14 mouse cellular contexts compared by ENCODE assay signal in genomic region chr15:80760935-80761334, GRCm38 (mm10). TPM values are rescaled to one million over a fixed set of nuclear protein-coding genes. Genes with fewer than 3 reads are reported as not detected.
DNase-seq lines count a peak whose midpoint lies in the region; ATAC-seq and TF ChIP-seq lines count a peak whose summit lies in the region.
"Had no signal": no experiment of that assay in that cellular context is flagged by ENCODE, and none has a peak within 500 bp of the region (broad histone marks: within the 10 kb centered on the region; RNA-seq: fewer than 3 reads in every experiment).

No protein-coding gene starts in this region.

- H3K27ac ChIP-seq in heart, embryonic 12.5 days (ENCODE audit: poor library complexity, severe bottlenecking) = no peak overlapping the region
- peak overlapping the region; percentile 90 for H3K27ac ChIP-seq in liver, embryonic 15.5 days (replicated peaks)
- no peak overlapping the region for H3K27ac ChIP-seq in stomach, postnatal 0 days (replicated peaks)
- H3K27ac ChIP-seq: embryonic facial prominence, embryonic 12.5 days; layer of hippocampus, adult 2 months; neural tube, embryonic 15.5 days had no signal

- H3K27me3 ChIP-seq in heart, embryonic 12.5 days (replicated peaks) = no peaks in the 10 kb centered on the region
- no peaks in the 10 kb centered on the region for H3K27me3 ChIP-seq in liver, embryonic 15.5 days
- no peaks in the 10 kb centered on the region for H3K27me3 ChIP-seq in stomach, postnatal 0 days (ENCODE audit: control insufficient read depth, insufficient read depth, low read length)
- H3K27me3 ChIP-seq: embryonic facial prominence, embryonic 12.5 days; neural tube, embryonic 15.5 days had no signal

- ATAC-seq in heart, embryonic 12.5 days (ENCODE audit: insufficient number of reproducible peaks, low FRiP score) = peak; percentile 93
- peak; percentile 45; the same call in 1 of the 2 replicates for ATAC-seq in common myeloid progenitor, adult 5-6 weeks (replicated peaks; ENCODE audit: low read depth, poor library complexity, severe bottlenecking)
- peak; percentile 100 for ATAC-seq in liver, embryonic 15.5 days (ENCODE audit: insufficient read depth)
- ATAC-seq in stomach, postnatal 0 days (ENCODE audit: low FRiP score, low TSS enrichment) = peak; percentile 88
- ATAC-seq: forebrain, embryonic 16.5 days had no signal

- no peak for TF ChIP-seq CTCF in stomach, postnatal 0 days (IDR thresholded peaks at IDR 0.05; ENCODE audit: low read depth)

- intact Hi-C loops in heart, postnatal 36 days (cut with DNase I) = no loop called here

- H3K4me3 ChIP-seq in heart, embryonic 12.5 days = no peak overlapping the region
- H3K4me3 ChIP-seq in liver, embryonic 15.5 days (replicated peaks) = peak overlapping the region; percentile 39
- no peak overlapping the region for H3K4me3 ChIP-seq in stomach, postnatal 0 days (ENCODE audit: low read depth, low read length)
- H3K4me3 ChIP-seq: embryonic facial prominence, embryonic 12.5 days; layer of hippocampus, adult 2 months; neural tube, embryonic 15.5 days had no signal

- WGBS in heart, embryonic 12.5 days = 62% methylated on average over 8 of the region's 8 CpGs
- 18% methylated on average over 8 of the region's 8 CpGs for WGBS in liver, embryonic 15.5 days (ENCODE audit: insufficient replicate concordance)
- WGBS in stomach, postnatal 0 days = 61% methylated on average over 8 of the region's 8 CpGs

- H3K4me1 ChIP-seq in heart, embryonic 12.5 days (replicated peaks) = no peaks in the 10 kb centered on the region
- peaks cover 59% of the 10 kb centered on the region for H3K4me1 ChIP-seq in liver, embryonic 15.5 days (replicated peaks)
- no peaks in the 10 kb centered on the region for H3K4me1 ChIP-seq in stomach, postnatal 0 days (replicated peaks; ENCODE audit: control insufficient read depth, insufficient read depth)
- H3K4me1 ChIP-seq: embryonic facial prominence, embryonic 12.5 days had no signal

- H3K4me2 ChIP-seq in heart, embryonic 12.5 days = peak overlapping the region; percentile 11; the same call in 1 of the 2 replicates
- peak overlapping the region; percentile 66 for H3K4me2 ChIP-seq in liver, embryonic 15.5 days
- H3K4me2 ChIP-seq in stomach, postnatal 0 days (replicated peaks; ENCODE audit: low read depth) = no peak overlapping the region
- H3K4me2 ChIP-seq: embryonic facial prominence, embryonic 12.5 days; neural tube, embryonic 15.5 days had no signal

- no peak for TF ChIP-seq EP300 in stomach, postnatal 0 days (optimal IDR thresholded peaks at IDR 0.05)

- H3K36me3 ChIP-seq in heart, embryonic 12.5 days = peaks cover 3% of the 10 kb centered on the region; the same call in 1 of the 2 replicates
- H3K36me3 ChIP-seq in liver, embryonic 15.5 days (replicated peaks) = no peaks in the 10 kb centered on the region
- no peaks in the 10 kb centered on the region for H3K36me3 ChIP-seq in stomach, postnatal 0 days (ENCODE audit: control insufficient read depth, insufficient read depth, low read length)
- H3K36me3 ChIP-seq: embryonic facial prominence, embryonic 12.5 days; neural tube, embryonic 15.5 days had no signal

- DNase-seq in heart, postnatal 36 days = no peak
- DNase-seq in stomach, postnatal 0 days (ENCODE audit: low spot score) = peak; percentile 43
- no peak for DNase-seq in layer of hippocampus, adult 18-20 months (ENCODE audit: low spot score in 2 of 2)
- no peak for DNase-seq in layer of hippocampus, postnatal 14 days (ENCODE audit: low spot score in 2 of 2)
- DNase-seq in layer of hippocampus, adult 9-11 months = no peak
- DNase-seq: cerebellum, adult 18-20 months; kidney, adult 2 months had no signal

- no peak overlapping the region for H3K9ac ChIP-seq in heart, embryonic 12.5 days
- peak overlapping the region; percentile 62 for H3K9ac ChIP-seq in liver, embryonic 15.5 days
- no peak overlapping the region for H3K9ac ChIP-seq in stomach, postnatal 0 days (ENCODE audit: low read length)
- H3K9ac ChIP-seq: embryonic facial prominence, embryonic 12.5 days; neural tube, embryonic 15.5 days had no signal

- no peaks in the 10 kb centered on the region for H3K9me3 ChIP-seq in heart, embryonic 12.5 days (replicated peaks)
- H3K9me3 ChIP-seq in liver, embryonic 15.5 days (replicated peaks) = no peaks in the 10 kb centered on the region
- no peaks in the 10 kb centered on the region for H3K9me3 ChIP-seq in stomach, postnatal 0 days (ENCODE audit: control insufficient read depth, low read length)
- H3K9me3 ChIP-seq: embryonic facial prominence, embryonic 12.5 days; neural tube, embryonic 15.5 days had no signal

RNA-seq across cellular contexts. Expression of gene Tnrc6b, which starts 49.8 kb away (rescaled TPM):
- 36.8 and 38.5 TPM in 2 replicates for polyA plus RNA-seq in heart, embryonic 12.5 days (2016; fragmentation: Nextera tagmentation; extraction: Ambion mirVana)
- 10 to 100 TPM; 42.3 to 53.3 TPM for total RNA-seq in heart, postnatal 36 days (2021)
- 45.8 and 100 TPM in 2 replicates for total RNA-seq in common myeloid progenitor, adult 5-6 weeks (2017)
- polyA plus RNA-seq in liver, embryonic 15.5 days (2015; fragmentation: Nextera tagmentation; extraction: Ambion mirVana) = 18.3 and 20.8 TPM in 2 replicates
- polyA plus RNA-seq in stomach, postnatal 0 days (2015; fragmentation: Nextera tagmentation; extraction: Ambion mirVana) = 8.5 and 9.4 TPM in 2 replicates
- total RNA-seq in layer of hippocampus, adult 18-20 months (2021) = 100 to 1,000 TPM in 1 of 2 experiments, 10 to 100 TPM in 1; 95.8 to 113 TPM
- total RNA-seq in layer of hippocampus, postnatal 14 days (2021) = 100 to 1,000 TPM; 110 to 128 TPM

Comparison
In these comparisons a context has a peak if more than half of its experiments do, and no peak if none do; other contexts are left out.
1. ATAC-seq: peak in every context shown above with its lines; median percentile 100 in liver, embryonic 15.5 days; 93 in heart, embryonic 12.5 days; 88 in stomach, postnatal 0 days; 45 in common myeloid progenitor, adult 5-6 weeks.